Mouse (Mus musculus) limb, embryonic 14.5 days (tissue): ENCODE measurements around the gene Os9. TPM values are rescaled to one million over a fixed set of nuclear protein-coding genes. Genes with fewer than 3 reads are reported as not detected.

Experiments
- ATAC-seq: fragments of 200-750 bp; cut with Nextera tagmentation; 2 replicates; pipeline ENCODE4 v1.8.0; 2017; ENCODE audit warnings: low read depth, moderate number of reproducible peaks, moderate TSS enrichment; ENCODE audit not compliant: low FRiP score
- DNase-seq: peaks from one replicate; pipeline ENCODE4 v3.0.0-alpha.2; 2015; ENCODE audit warnings: low spot score
- H3K27ac ChIP-seq: fragments of 300-500 bp; sonication (generic); replicated peaks from 2 replicates; pipeline ENCODE4 v1.5.1; 2014; ENCODE audit warnings: low read depth, mild to moderate bottlenecking, low read length, moderate library complexity, mixed read lengths
- H3K27me3 ChIP-seq: fragments of 300-500 bp; sonication (generic); 2 replicates; pipeline ENCODE4 v1.6.1; 2014; ENCODE audit warnings: low read length, mixed read lengths; ENCODE audit not compliant: control insufficient read depth, insufficient read depth
- H3K36me3 ChIP-seq: fragments of 300-500 bp; sonication (generic); 2 replicates; pipeline ENCODE4 v1.6.1; 2014; ENCODE audit warnings: mild to moderate bottlenecking, low read length, moderate library complexity, mixed read lengths; ENCODE audit not compliant: control insufficient read depth, insufficient read depth
- H3K4me1 ChIP-seq: fragments of 300-500 bp; sonication (generic); 2 replicates; pipeline ENCODE4 v1.6.1; 2014; ENCODE audit warnings: antibody characterized with exemption, low read length, mixed read lengths; ENCODE audit not compliant: control insufficient read depth, insufficient read depth
- H3K4me2 ChIP-seq: fragments of 300-500 bp; sonication (generic); replicated peaks from 2 replicates; pipeline ENCODE4 v1.6.1; 2014; ENCODE audit warnings: low read depth, mild to moderate bottlenecking, low read length, moderate library complexity; ENCODE audit not compliant: severe bottlenecking
- H3K4me3 ChIP-seq: fragments of 300-500 bp; sonication (generic); replicated peaks from 2 replicates; pipeline ENCODE4 v1.5.1; 2014; ENCODE audit warnings: low read length
- H3K9ac ChIP-seq: fragments of 300-500 bp; sonication (generic); 2 replicates; pipeline ENCODE4 v1.6.1; 2014; ENCODE audit warnings: mild to moderate bottlenecking, low read depth, low read length, moderate library complexity; ENCODE audit not compliant: severe bottlenecking
- H3K9me3 ChIP-seq: fragments of 300-500 bp; sonication (generic); 2 replicates; pipeline ENCODE4 v1.6.1; 2016; ENCODE audit warnings: low read length; ENCODE audit not compliant: control insufficient read depth
- POLR2A ChIP-seq: fragments of 200-500 bp; IDR thresholded peaks from 2 replicates; pipeline ENCODE4 v1.8.0; 2012; ENCODE audit warnings: inconsistent platforms, mild to moderate bottlenecking, moderate library complexity, borderline replicate concordance; ENCODE audit not compliant: insufficient read depth, insufficient read length; ENCODE audit errors: extremely low read depth
- WGBS: fragments of 180-500 bp; shearing (Covaris S2); extraction: QIAGEN DNeasy Blood & Tissue Kit; methylation state at CpG from one replicate; pipeline ENCODE4 v1.1.7; 2014; 5-methylcytosine and 5-hydroxymethylcytosine counted together
- polyA plus RNA-seq, 2 experiments: library from polyadenylated mRNA; depleted of rRNA in 1 of 2; stranded (reverse) in 1 of 2; unstranded in 1 of 2; fragments of >200 nt; fragmentation: Nextera tagmentation in 1 of 2; extraction: Ambion mirVana in 1 of 2; gene quantifications; 2 replicates each; pipeline versions ENCODE4 v1.2.1 to v1.2.3; 2012 to 2014

Os9 gene
- polyA plus RNA-seq, 2 experiments, result 54.7 to 61.0 TPM

GRCm38 (mm10) chr10:127049395-127050118 lies 71.4 kb downstream of the Os9 start:
- Histone ChIP-seq H3K9ac (no peak overlapping the region), H3K36me3 (peaks cover 11% of the 10 kb centered on the region), H3K9me3 (no peaks in the 10 kb centered on the region), H3K27me3 (peaks cover 43% of the 10 kb centered on the region), H3K4me1 (peaks cover 3% of the 10 kb centered on the region; the same call in 1 of the 2 replicates), H3K4me3 (peak overlapping the region; percentile 9), H3K27ac (no peak overlapping the region), H3K4me2 (peak overlapping the region; percentile 13)
- ATAC-seq (no peak), DNase-seq (no peak)
- TF ChIP-seq POLR2A, result no peak
- 3% methylated on average over 29 of the region's 29 CpGs for WGBS

GRCm38 (mm10) chr10:127048608-127049394 lies 72.1 kb downstream of the Os9 start:
- peaks cover 17% of the 10 kb centered on the region for H3K36me3 ChIP-seq
- H3K27me3 ChIP-seq, result peaks cover 43% of the 10 kb centered on the region

GRCm38 (mm10) chr10:127047954-127048353 lies 73.0 kb downstream of the Os9 start, which contains the start of gene Cyp27b1:
Cyp27b1 (plus strand) TSS chr10:127048250.
- no peak for ATAC-seq
- no peaks in the 10 kb centered on the region for H3K9me3 ChIP-seq
- H3K4me2 ChIP-seq, result peak within 1 kb of the TSS; percentile 13
- H3K9ac ChIP-seq, result no peak within 1 kb of the TSS
- no peak within 1 kb of the TSS for H3K27ac ChIP-seq
- peaks cover 22% of the 10 kb centered on the region for H3K36me3 ChIP-seq
- peak within 1 kb of the TSS; percentile 9; the same call in 1 of the 2 replicates for H3K4me3 ChIP-seq
- no peak for DNase-seq
- peaks cover 3% of the 10 kb centered on the region; the same call in 1 of the 2 replicates for H3K4me1 ChIP-seq
- no peak for TF ChIP-seq POLR2A
- peaks cover 43% of the 10 kb centered on the region for H3K27me3 ChIP-seq
- 32% methylated on average over 5 of the region's 5 CpGs for WGBS

More at GRCm38 (mm10) chr10:127048608-127049394, 72.1 kb downstream of the Os9 start:
- DNase-seq (no peak), ATAC-seq (no peak)
- Histone ChIP-seq H3K4me3 (peak overlapping the region; percentile 9), H3K9me3 (no peaks in the 10 kb centered on the region), H3K9ac (no peak overlapping the region), H3K4me2 (peak overlapping the region; percentile 13), H3K27ac (no peak overlapping the region), H3K4me1 (peaks cover 3% of the 10 kb centered on the region; the same call in 1 of the 2 replicates)
- 5% methylated on average over 35 of the region's 35 CpGs for WGBS
- TF ChIP-seq POLR2A, result no peak

Other genes starting within 250 kb of the Os9 start
- 14.6 and 15.6 TPM in 2 replicates for gene Atp23, start 219.8 kb downstream of the Os9 start, polyA plus RNA-seq (2012; rRNA removed)
- 20.4 and 25.4 TPM in 2 replicates for gene Atp23, start 219.8 kb downstream of the Os9 start, polyA plus RNA-seq (2014; fragmentation: Nextera tagmentation; extraction: Ambion mirVana)
- 230 and 284 TPM in 2 replicates for gene Ctdsp2, start 142.4 kb downstream of the Os9 start, polyA plus RNA-seq (2012; rRNA removed)
- 143 and 153 TPM in 2 replicates for gene Ctdsp2, start 142.4 kb downstream of the Os9 start, polyA plus RNA-seq (2014; fragmentation: Nextera tagmentation; extraction: Ambion mirVana)
- gene Avil, start 120.4 kb downstream of the Os9 start, polyA plus RNA-seq (2012; rRNA removed), result 0.35 and 0.45 TPM in 2 replicates
- gene Avil, start 120.4 kb downstream of the Os9 start, polyA plus RNA-seq (2014; fragmentation: Nextera tagmentation; extraction: Ambion mirVana), result 0.22 and 0.28 TPM in 2 replicates
- gene Tsfm, start 90.3 kb downstream of the Os9 start, polyA plus RNA-seq (2012; rRNA removed), result 55.8 and 59.7 TPM in 2 replicates
- 65.2 and 69.0 TPM in 2 replicates for gene Tsfm, start 90.3 kb downstream of the Os9 start, polyA plus RNA-seq (2014; fragmentation: Nextera tagmentation; extraction: Ambion mirVana)
- gene Mettl1, start 79.7 kb downstream of the Os9 start, polyA plus RNA-seq (2012; rRNA removed), result 48.6 and 52.0 TPM in 2 replicates
- gene Mettl1, start 79.7 kb downstream of the Os9 start, polyA plus RNA-seq (2014; fragmentation: Nextera tagmentation; extraction: Ambion mirVana), result 59.1 and 71.3 TPM in 2 replicates
- 3.4 and 3.8 TPM in 2 replicates for gene Eef1akmt3, start 79.6 kb downstream of the Os9 start, polyA plus RNA-seq (2012; rRNA removed)
- 0.87 and 1.3 TPM in 2 replicates for gene Eef1akmt3, start 79.6 kb downstream of the Os9 start, polyA plus RNA-seq (2014; fragmentation: Nextera tagmentation; extraction: Ambion mirVana)
- gene Cyp27b1, start 72.9 kb downstream of the Os9 start, polyA plus RNA-seq (2012; rRNA removed), result 1.1 and 1.5 TPM in 2 replicates
- gene Cyp27b1, start 72.9 kb downstream of the Os9 start, polyA plus RNA-seq (2014; fragmentation: Nextera tagmentation; extraction: Ambion mirVana), result 0.19 and 0.53 TPM in 2 replicates
- 8.6 and 9.8 TPM in 2 replicates for gene March9, start 60.9 kb downstream of the Os9 start, polyA plus RNA-seq (2012; rRNA removed)
- 2.7 and 3.1 TPM in 2 replicates for gene March9, start 60.9 kb downstream of the Os9 start, polyA plus RNA-seq (2014; fragmentation: Nextera tagmentation; extraction: Ambion mirVana)
- 1,132 and 1,227 TPM in 2 replicates for gene Cdk4, start 57.6 kb downstream of the Os9 start, polyA plus RNA-seq (2012; rRNA removed)
- gene Cdk4, start 57.6 kb downstream of the Os9 start, polyA plus RNA-seq (2014; fragmentation: Nextera tagmentation; extraction: Ambion mirVana), result 1,659 and 1,732 TPM in 2 replicates
- gene Tspan31, start 50.9 kb downstream of the Os9 start, polyA plus RNA-seq (2012; rRNA removed), result 124 and 164 TPM in 2 replicates
- gene Tspan31, start 50.9 kb downstream of the Os9 start, polyA plus RNA-seq (2014; fragmentation: Nextera tagmentation; extraction: Ambion mirVana), result 58.3 and 72.1 TPM in 2 replicates
- gene Agap2, start 45.8 kb downstream of the Os9 start, polyA plus RNA-seq (2012; rRNA removed), result 5.3 and 6.0 TPM in 2 replicates
- gene Agap2, start 45.8 kb downstream of the Os9 start, polyA plus RNA-seq (2014; fragmentation: Nextera tagmentation; extraction: Ambion mirVana), result 0.32 and 0.57 TPM in 2 replicates
- 12.1 and 15.0 TPM in 2 replicates for gene B4galnt1, start 44.1 kb upstream of the Os9 start, polyA plus RNA-seq (2012; rRNA removed)
- gene B4galnt1, start 44.1 kb upstream of the Os9 start, polyA plus RNA-seq (2014; fragmentation: Nextera tagmentation; extraction: Ambion mirVana), result 10.8 and 11.8 TPM in 2 replicates
- 2.9 and 3.7 TPM in 2 replicates for gene Slc26a10, start 59.5 kb upstream of the Os9 start, polyA plus RNA-seq (2012; rRNA removed)
- gene Slc26a10, start 59.5 kb upstream of the Os9 start, polyA plus RNA-seq (2014; fragmentation: Nextera tagmentation; extraction: Ambion mirVana), result 0.81 and 1.2 TPM in 2 replicates
- 228 and 246 TPM in 2 replicates for gene Arhgef25, start 69.0 kb upstream of the Os9 start, polyA plus RNA-seq (2012; rRNA removed)
- 86.8 and 113 TPM in 2 replicates for gene Arhgef25, start 69.0 kb upstream of the Os9 start, polyA plus RNA-seq (2014; fragmentation: Nextera tagmentation; extraction: Ambion mirVana)
- 565 and 712 TPM in 2 replicates for gene Dtx3, start 74.6 kb upstream of the Os9 start, polyA plus RNA-seq (2012; rRNA removed)
- 157 and 184 TPM in 2 replicates for gene Dtx3, start 74.6 kb upstream of the Os9 start, polyA plus RNA-seq (2014; fragmentation: Nextera tagmentation; extraction: Ambion mirVana)
- 33.1 and 37.5 TPM in 2 replicates for gene Pip4k2c, start 90.5 kb upstream of the Os9 start, polyA plus RNA-seq (2012; rRNA removed)
- 22.0 and 23.3 TPM in 2 replicates for gene Pip4k2c, start 90.5 kb upstream of the Os9 start, polyA plus RNA-seq (2014; fragmentation: Nextera tagmentation; extraction: Ambion mirVana)
- gene Kif5a, start 142.2 kb upstream of the Os9 start, polyA plus RNA-seq (2012; rRNA removed), result 9.4 and 9.7 TPM in 2 replicates
- gene Kif5a, start 142.2 kb upstream of the Os9 start, polyA plus RNA-seq (2014; fragmentation: Nextera tagmentation; extraction: Ambion mirVana), result 2.8 and 3.5 TPM in 2 replicates
- 221 and 240 TPM in 2 replicates for gene Dctn2, start 145.2 kb upstream of the Os9 start, polyA plus RNA-seq (2012; rRNA removed)
- gene Dctn2, start 145.2 kb upstream of the Os9 start, polyA plus RNA-seq (2014; fragmentation: Nextera tagmentation; extraction: Ambion mirVana), result 168 and 178 TPM in 2 replicates
- gene Mbd6, start 167.9 kb upstream of the Os9 start, polyA plus RNA-seq (2012; rRNA removed), result 68.1 and 86.6 TPM in 2 replicates
- gene Mbd6, start 167.9 kb upstream of the Os9 start, polyA plus RNA-seq (2014; fragmentation: Nextera tagmentation; extraction: Ambion mirVana), result 19.9 and 20.7 TPM in 2 replicates
- 78.5 and 79.8 TPM in 2 replicates for gene Mars, start 190.7 kb upstream of the Os9 start, polyA plus RNA-seq (2012; rRNA removed)
- gene Mars, start 190.7 kb upstream of the Os9 start, polyA plus RNA-seq (2014; fragmentation: Nextera tagmentation; extraction: Ambion mirVana), result 113 and 114 TPM in 2 replicates
- 5.5 and 5.8 TPM in 2 replicates for gene Arhgap9, start 200.8 kb upstream of the Os9 start, polyA plus RNA-seq (2012; rRNA removed)
- gene Arhgap9, start 200.8 kb upstream of the Os9 start, polyA plus RNA-seq (2014; fragmentation: Nextera tagmentation; extraction: Ambion mirVana), result 5.6 and 7.5 TPM in 2 replicates
- 118 and 157 TPM in 2 replicates for gene Gli1, start 220.8 kb upstream of the Os9 start, polyA plus RNA-seq (2012; rRNA removed)
- 16.4 and 19.9 TPM in 2 replicates for gene Gli1, start 220.8 kb upstream of the Os9 start, polyA plus RNA-seq (2014; fragmentation: Nextera tagmentation; extraction: Ambion mirVana)
- gene Inhbe, start 233.3 kb upstream of the Os9 start, polyA plus RNA-seq (2012; rRNA removed), result 0.01 TPM in 1 of 2 replicates, not detected in the other
- not detected in 2 replicates for gene Inhbe, start 233.3 kb upstream of the Os9 start, polyA plus RNA-seq (2014; fragmentation: Nextera tagmentation; extraction: Ambion mirVana)
- gene Inhbc, start 249.3 kb upstream of the Os9 start, polyA plus RNA-seq (2012; rRNA removed), result not detected in 2 replicates
- not detected in 2 replicates for gene Inhbc, start 249.3 kb upstream of the Os9 start, polyA plus RNA-seq (2014; fragmentation: Nextera tagmentation; extraction: Ambion mirVana)